Mouse (Mus musculus): ENCODE results near the gene Draxin. TPM values are rescaled to one million over a fixed set of nuclear protein-coding genes. Genes with fewer than 3 reads are reported as not detected.
A peak's percentile ranks its signal among the peaks of the same experiment; 100 is the strongest.

Draxin gene
- polyA plus RNA-seq, 1 experiment from 2014 or later: 0.08 TPM

DNA sequence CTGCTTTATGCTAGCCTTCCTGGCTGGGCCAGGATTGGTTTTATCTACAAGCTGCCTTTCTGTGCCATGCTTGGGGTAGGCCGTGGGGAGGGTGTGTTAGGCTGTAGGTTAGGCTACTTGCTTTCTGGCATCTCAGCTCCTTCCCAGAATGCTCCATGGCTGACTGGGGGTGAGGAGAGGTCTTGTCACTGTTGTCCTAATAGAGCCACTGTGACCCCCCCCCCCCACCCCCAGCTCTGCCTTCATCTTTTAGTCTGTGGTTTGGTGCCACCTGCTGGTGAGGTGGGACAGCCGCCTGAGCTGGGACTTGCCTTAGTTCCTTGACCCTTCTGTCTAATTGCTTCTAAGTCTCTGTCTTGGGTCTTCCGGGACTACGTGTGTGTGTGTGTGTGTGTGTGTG, 36.5 kb upstream of the Draxin start:
- H3K4me2 ChIP-seq (ENCODE audit: low read depth, low read length): 0 out of 2 replicates have a peak overlapping the region, but pooled peaks have one; percentile 6
- no peak overlapping the region for H3K9ac ChIP-seq (ENCODE audit: low read length)
- H3K27ac ChIP-seq (ENCODE audit: low read length): no peak overlapping the region
- H3K4me1 ChIP-seq (replicated peaks; ENCODE audit: control insufficient read depth, insufficient read depth, low read length): peaks cover 7% of the 10 kb centered on the region; the same call in 1 of the 2 replicates
- 18% methylated on average over 4 of the region's 4 CpGs for WGBS
- ATAC-seq (ENCODE audit: low read depth): no peak
- no peaks in the 10 kb centered on the region for H3K9me3 ChIP-seq (ENCODE audit: control insufficient read depth, low read length)
- no peak overlapping the region for H3K4me3 ChIP-seq (ENCODE audit: low read length)
- H3K27me3 ChIP-seq (ENCODE audit: control insufficient read depth, insufficient read depth, low read depth, low read length): peaks cover 66% of the 10 kb centered on the region
- no peaks in the 10 kb centered on the region for H3K36me3 ChIP-seq (ENCODE audit: control insufficient read depth, insufficient read depth, low read length)

DNA sequence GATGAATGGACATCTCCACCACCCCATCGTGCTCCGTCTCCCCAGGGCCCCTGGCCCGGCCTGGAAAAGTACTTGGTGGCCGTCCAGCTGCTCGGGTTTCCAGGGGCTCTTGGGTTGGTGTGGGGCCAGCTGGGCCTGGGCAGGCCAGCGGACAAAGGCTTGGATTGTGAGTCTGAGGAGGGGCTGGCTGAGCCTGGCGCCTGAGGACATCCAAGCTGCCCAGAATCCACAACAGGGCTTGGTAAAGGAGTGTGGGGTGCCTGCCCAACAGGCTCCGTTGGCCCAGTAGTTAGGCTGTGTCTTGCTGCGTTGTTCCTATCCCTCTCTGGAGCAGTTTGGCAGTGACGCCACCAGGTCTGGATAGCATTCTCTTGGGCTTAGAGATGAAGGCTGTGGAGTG, 35.9 kb upstream of the Draxin start:
- H3K27ac ChIP-seq (ENCODE audit: low read length): no peak overlapping the region
- 5% methylated on average over 10 of the region's 10 CpGs for WGBS
- peak overlapping the region; percentile 15; the same call in 1 of the 2 replicates for H3K9ac ChIP-seq (ENCODE audit: low read length)
- H3K4me3 ChIP-seq (ENCODE audit: low read length): no peak overlapping the region
- peaks cover 7% of the 10 kb centered on the region; the same call in 1 of the 2 replicates for H3K4me1 ChIP-seq (replicated peaks; ENCODE audit: control insufficient read depth, insufficient read depth, low read length)
- ATAC-seq (ENCODE audit: low read depth): no peak
- no peaks in the 10 kb centered on the region for H3K36me3 ChIP-seq (ENCODE audit: control insufficient read depth, insufficient read depth, low read length)
- no peak overlapping the region for H3K4me2 ChIP-seq (ENCODE audit: low read depth, low read length)
- H3K9me3 ChIP-seq (ENCODE audit: control insufficient read depth, low read length): no peaks in the 10 kb centered on the region
- peaks cover 68% of the 10 kb centered on the region for H3K27me3 ChIP-seq (ENCODE audit: control insufficient read depth, insufficient read depth, low read depth, low read length)

DNA sequence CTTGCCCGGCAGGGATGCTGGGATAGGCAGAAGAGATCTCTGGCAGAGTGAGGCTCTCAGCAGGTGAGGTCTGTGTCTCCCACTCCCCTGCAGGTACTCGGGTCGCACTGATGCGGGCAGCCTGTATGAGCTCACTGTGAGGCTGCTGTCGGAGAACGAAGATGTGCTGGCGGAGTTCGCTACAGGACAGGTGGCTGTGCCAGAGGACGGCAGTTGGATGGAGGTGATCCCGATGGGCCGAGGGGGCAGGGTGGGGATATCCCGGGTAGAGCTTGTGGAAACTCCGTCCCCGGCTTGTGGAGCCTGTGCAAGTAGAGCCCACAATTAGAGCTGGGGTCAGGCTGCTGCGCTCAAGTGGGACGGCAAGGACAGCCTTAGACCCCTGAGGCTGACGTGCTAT, 35.1 kb upstream of the Draxin start:
- WGBS: 9% methylated on average over 17 of the region's 17 CpGs
- H3K9ac ChIP-seq (ENCODE audit: low read length): no peak overlapping the region
- no peak overlapping the region for H3K27ac ChIP-seq (ENCODE audit: low read length)
- no peak for ATAC-seq (ENCODE audit: low read depth)
- no peaks in the 10 kb centered on the region for H3K36me3 ChIP-seq (ENCODE audit: control insufficient read depth, insufficient read depth, low read length)
- H3K4me2 ChIP-seq (ENCODE audit: low read depth, low read length): no peak overlapping the region
- H3K27me3 ChIP-seq (ENCODE audit: control insufficient read depth, insufficient read depth, low read depth, low read length): peaks cover 72% of the 10 kb centered on the region
- H3K9me3 ChIP-seq (ENCODE audit: control insufficient read depth, low read length): no peaks in the 10 kb centered on the region
- no peak overlapping the region for H3K4me3 ChIP-seq (ENCODE audit: low read length)
- H3K4me1 ChIP-seq (replicated peaks; ENCODE audit: control insufficient read depth, insufficient read depth, low read length): peaks cover 9% of the 10 kb centered on the region; the same call in 1 of the 2 replicates

DNA sequence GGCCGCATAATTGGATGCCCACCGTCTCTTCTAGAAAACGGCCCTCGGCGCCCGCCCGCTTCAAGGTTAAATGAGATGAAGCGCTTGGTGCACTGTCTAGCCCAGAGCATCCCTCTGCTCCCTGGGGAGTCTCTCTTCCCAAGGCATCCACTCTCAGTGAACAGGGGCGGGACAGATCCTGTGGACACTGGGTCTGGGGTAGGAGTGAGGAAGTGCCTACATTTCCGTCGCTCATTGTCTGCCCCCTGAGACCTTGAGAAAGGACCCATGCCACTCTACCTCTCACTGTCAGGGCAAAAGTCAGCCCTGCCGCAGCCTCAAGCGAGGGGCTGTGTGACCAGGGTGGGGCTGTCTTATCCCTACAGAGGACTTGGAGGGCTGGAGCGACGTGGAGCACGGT, 34.0 kb upstream of the Draxin start:
- no peak overlapping the region for H3K9ac ChIP-seq (ENCODE audit: low read length)
- H3K27ac ChIP-seq (ENCODE audit: low read length): no peak overlapping the region
- H3K36me3 ChIP-seq (ENCODE audit: control insufficient read depth, insufficient read depth, low read length): no peaks in the 10 kb centered on the region
- no peak overlapping the region for H3K4me3 ChIP-seq (ENCODE audit: low read length)
- WGBS: under 1% methylated on average over 16 of the region's 16 CpGs
- H3K9me3 ChIP-seq (ENCODE audit: control insufficient read depth, low read length): no peaks in the 10 kb centered on the region
- ATAC-seq (ENCODE audit: low read depth): no peak
- H3K27me3 ChIP-seq (ENCODE audit: control insufficient read depth, insufficient read depth, low read depth, low read length): peaks cover 70% of the 10 kb centered on the region
- H3K4me2 ChIP-seq (ENCODE audit: low read depth, low read length): no peak overlapping the region
- H3K4me1 ChIP-seq (replicated peaks; ENCODE audit: control insufficient read depth, insufficient read depth, low read length): peaks cover 11% of the 10 kb centered on the region

DNA sequence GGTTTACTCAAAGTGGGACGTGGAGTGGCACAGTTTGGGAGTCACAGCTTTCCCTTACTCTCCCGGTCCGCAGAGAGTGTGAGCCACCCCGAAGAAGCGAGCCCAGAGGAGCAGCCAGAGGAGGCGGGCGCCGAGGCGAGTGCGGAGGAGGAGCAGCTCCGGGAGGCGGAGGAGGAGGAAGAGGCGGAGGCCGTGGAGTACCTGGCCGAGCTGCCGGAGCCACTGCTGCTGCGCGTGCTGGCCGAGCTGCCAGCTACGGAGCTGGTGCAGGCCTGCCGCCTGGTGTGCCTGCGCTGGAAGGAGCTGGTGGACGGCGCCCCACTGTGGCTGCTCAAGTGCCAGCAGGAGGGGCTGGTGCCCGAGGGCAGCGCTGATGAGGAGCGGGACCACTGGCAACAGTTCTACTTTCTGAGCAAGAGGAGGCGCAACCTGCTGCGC, 33.5 kb upstream of the Draxin start:
- WGBS: 0% methylated on average over 28 of the region's 29 CpGs

DNA sequence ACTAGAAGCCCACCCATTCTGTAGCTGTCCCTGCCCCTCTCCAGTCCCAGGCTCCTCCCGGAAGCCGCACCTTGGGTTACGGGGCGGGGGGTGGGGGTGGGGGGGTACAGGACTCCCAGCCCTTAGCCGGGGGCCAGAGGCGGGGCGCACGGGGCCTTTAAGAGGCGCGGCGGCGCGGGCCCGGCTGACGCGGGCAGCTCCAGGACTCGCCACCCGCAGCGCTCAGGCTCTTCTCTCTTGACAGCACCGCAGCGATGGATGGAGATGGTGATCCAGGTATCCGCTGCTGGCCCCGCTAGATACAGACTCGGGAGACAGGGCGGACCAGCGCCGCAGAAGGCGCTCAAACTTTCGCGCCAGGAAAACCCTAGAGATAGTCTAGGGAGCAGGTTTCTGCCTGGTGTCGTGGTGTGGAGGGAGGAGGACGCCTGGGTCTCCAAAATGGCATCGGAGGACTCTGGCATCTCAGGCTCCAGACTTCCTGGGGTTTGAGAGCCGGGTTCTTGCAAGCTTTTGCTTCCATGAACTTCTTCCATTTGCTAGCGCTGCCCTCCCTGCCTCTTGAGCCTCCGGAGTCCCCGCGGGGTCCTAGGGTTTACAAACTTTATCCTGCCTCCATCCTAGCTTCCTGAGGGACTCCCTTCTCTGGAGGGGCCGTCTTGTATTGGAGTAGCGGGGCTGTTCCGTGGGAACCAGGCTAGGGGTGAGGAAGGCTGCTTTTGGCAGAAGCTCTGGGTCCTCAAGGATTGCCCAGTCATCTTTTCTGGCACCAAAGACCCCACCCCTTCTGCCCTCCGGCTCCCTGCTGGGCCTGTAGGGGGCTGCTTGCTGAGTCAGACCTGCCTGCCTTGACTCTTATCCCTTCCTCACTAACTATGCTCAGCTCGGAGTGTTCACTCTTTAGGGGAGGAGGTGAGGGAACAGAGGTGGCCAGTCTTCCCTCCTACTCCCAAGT, 30.2 kb upstream of the Draxin start, which contains the start of the genes Fbxo44 and Fbxo2:
Fbxo44 (minus strand) TSS at position 47 of the 955 bp plus-strand sequence.
Fbxo2 (plus strand) TSS at position 186 of the 955 bp plus-strand sequence.
- Histone ChIP-seq H3K27ac (ENCODE audit: low read length) (peak within 1 kb of the TSS; percentile 36), H3K9me3 (ENCODE audit: control insufficient read depth, low read length) (no peaks in the 10 kb centered on the region), H3K4me1 (replicated peaks; ENCODE audit: control insufficient read depth, insufficient read depth, low read length) (peaks cover 9% of the 10 kb centered on the region), H3K27me3 (ENCODE audit: control insufficient read depth, insufficient read depth, low read depth, low read length) (peaks cover 54% of the 10 kb centered on the region), H3K4me2 (ENCODE audit: low read depth, low read length) (peak within 1 kb of the TSS; percentile 95), H3K36me3 (ENCODE audit: control insufficient read depth, insufficient read depth, low read length) (no peaks in the 10 kb centered on the region), H3K9ac (ENCODE audit: low read length) (peak within 1 kb of the TSS; percentile 72), H3K4me3 (ENCODE audit: low read length) (peak within 1 kb of the TSS; percentile 65)
- 1% methylated on average over 42 of the region's 43 CpGs for WGBS
- peak; percentile 63 for ATAC-seq (ENCODE audit: low read depth)

More for the DNA sequence above, 33.5 kb upstream of the Draxin start:
- Histone ChIP-seq H3K36me3 (ENCODE audit: control insufficient read depth, insufficient read depth, low read length) (no peaks in the 10 kb centered on the region), H3K27me3 (ENCODE audit: control insufficient read depth, insufficient read depth, low read depth, low read length) (peaks cover 69% of the 10 kb centered on the region), H3K9me3 (ENCODE audit: control insufficient read depth, low read length) (no peaks in the 10 kb centered on the region), H3K4me3 (ENCODE audit: low read length) (peak overlapping the region; percentile 27), H3K4me2 (ENCODE audit: low read depth, low read length) (peak overlapping the region; percentile 48), H3K27ac (ENCODE audit: low read length) (no peak overlapping the region), H3K4me1 (replicated peaks; ENCODE audit: control insufficient read depth, insufficient read depth, low read length) (peaks cover 15% of the 10 kb centered on the region), H3K9ac (ENCODE audit: low read length) (no peak overlapping the region)
- peak; percentile 49 for ATAC-seq (ENCODE audit: low read depth)

DNA sequence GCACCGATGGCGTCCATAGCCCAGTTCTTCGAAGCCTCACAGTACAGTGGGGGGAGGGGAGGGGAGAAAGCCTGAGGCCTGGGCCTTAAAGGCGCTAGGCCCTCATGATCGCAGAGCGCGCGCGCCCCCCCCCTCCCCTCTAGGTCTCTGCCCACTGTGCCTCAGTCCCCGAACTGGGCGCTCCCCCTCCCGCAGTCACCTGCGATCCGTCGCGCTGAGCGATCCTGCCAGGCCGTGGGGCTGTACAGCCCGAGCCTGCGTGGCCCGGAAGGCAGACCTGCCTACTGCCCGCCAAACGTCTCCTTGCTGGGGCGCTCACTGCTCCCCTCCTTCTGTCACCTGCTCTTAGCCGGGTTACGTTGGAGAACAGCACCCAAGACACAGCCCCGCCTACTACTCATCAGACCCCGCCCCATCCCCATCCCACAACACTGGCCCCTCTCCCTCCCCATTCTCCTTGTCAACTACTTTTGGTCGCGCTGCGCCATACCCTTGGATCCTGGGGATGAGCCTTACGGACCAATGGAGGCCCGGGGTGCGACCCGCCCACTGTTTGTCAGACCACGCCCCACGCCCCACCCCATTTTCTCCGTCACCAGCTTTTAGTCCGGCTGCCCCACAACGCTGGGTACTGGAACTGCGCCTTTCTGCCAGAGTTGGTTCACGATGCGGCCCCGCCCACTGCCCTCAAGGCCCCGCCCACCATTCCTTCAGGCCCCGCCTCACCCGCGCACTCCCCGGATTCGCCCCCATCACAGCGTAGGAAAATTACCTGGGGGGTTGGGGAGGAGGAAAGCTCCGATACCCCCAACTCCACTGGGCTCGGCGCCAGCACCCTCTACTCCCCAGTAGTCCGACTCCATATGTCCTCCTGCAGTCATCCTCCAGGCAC, 29.3 kb upstream of the Draxin start:
- under 1% methylated on average over 53 of the region's 55 CpGs for WGBS
- Histone ChIP-seq H3K27me3 (ENCODE audit: control insufficient read depth, insufficient read depth, low read depth, low read length) (peaks cover 45% of the 10 kb centered on the region), H3K4me2 (ENCODE audit: low read depth, low read length) (peak overlapping the region; percentile 95), H3K36me3 (ENCODE audit: control insufficient read depth, insufficient read depth, low read length) (no peaks in the 10 kb centered on the region), H3K4me3 (ENCODE audit: low read length) (peak overlapping the region; percentile 65), H3K4me1 (replicated peaks; ENCODE audit: control insufficient read depth, insufficient read depth, low read length) (peaks cover 9% of the 10 kb centered on the region), H3K9ac (ENCODE audit: low read length) (peak overlapping the region; percentile 72), H3K9me3 (ENCODE audit: control insufficient read depth, low read length) (no peaks in the 10 kb centered on the region), H3K27ac (ENCODE audit: low read length) (peak overlapping the region; percentile 36)
- ATAC-seq (ENCODE audit: low read depth): peak; percentile 91

DNA sequence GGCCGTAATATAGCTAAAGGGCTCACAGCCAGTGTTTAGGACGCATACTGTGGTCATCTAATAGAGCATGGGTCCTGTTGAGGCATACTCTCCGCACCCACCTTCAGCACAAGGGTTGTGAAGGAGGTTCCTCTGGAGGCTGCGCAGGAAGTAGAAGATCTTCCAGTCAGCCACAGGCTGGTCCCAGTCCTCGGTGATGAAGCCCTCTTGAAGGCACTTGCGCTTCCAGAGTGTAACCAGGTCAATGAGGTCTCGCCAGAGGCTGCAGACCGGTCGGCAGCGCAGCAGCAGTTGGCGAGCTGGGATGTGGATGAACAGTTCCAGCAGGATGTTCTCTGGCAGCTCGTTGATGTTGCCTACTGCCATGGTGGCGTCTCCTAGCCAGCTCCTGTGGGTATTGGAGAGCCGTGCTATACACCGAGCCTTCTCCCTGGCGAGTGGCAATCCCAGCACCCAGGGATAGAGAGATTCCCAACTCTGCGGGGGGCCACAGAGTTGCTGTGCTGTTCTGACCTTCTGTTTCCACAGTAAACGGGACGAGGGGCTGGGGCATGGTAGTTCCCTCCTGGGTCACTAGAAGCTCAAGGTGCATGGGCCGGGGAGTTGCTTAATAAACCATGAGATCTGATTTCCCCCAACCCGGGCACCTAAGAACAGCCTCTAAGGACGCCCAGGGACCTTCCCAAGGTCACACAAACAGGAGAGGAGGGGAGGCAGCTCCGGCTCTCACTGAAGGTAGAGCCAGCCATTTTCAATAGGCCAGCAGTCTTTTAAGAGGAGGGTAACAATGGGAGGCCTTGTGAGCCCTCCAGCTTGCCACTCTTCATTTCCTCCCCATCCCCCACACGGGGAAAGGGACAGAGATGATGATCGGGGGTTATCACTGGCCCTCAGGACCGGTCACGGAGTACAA, 28.2 kb upstream of the Draxin start:
- Histone ChIP-seq H3K27me3 (ENCODE audit: control insufficient read depth, insufficient read depth, low read depth, low read length) (peaks cover 34% of the 10 kb centered on the region), H3K9ac (ENCODE audit: low read length) (peak overlapping the region; percentile 72), H3K9me3 (ENCODE audit: control insufficient read depth, low read length) (no peaks in the 10 kb centered on the region), H3K4me2 (ENCODE audit: low read depth, low read length) (peak overlapping the region; percentile 95), H3K4me1 (replicated peaks; ENCODE audit: control insufficient read depth, insufficient read depth, low read length) (peaks cover 7% of the 10 kb centered on the region), H3K36me3 (ENCODE audit: control insufficient read depth, insufficient read depth, low read length) (no peaks in the 10 kb centered on the region), H3K27ac (ENCODE audit: low read length) (no peak overlapping the region), H3K4me3 (ENCODE audit: low read length) (peak overlapping the region; percentile 65)
- no peak for ATAC-seq (ENCODE audit: low read depth)
- 29% methylated on average over 27 of the region's 27 CpGs for WGBS
